Mouse (Mus musculus) kidney, adult 2 months (tissue): ENCODE measurements around the gene Zfp618.

Experiments used
- CTCF ChIP-seq: fragments of 200-500 bp; conservative IDR thresholded peaks from 2 replicates; pipeline ENCODE4 v1.5.1; 2011; ENCODE audit warnings: low read depth, mild to moderate bottlenecking, control low read depth, low read length, moderate library complexity, mixed read lengths; ENCODE audit not compliant: insufficient read depth, insufficient read length
- POLR2A ChIP-seq: fragments of 200-500 bp; IDR thresholded peaks from one replicate; pipeline ENCODE4 v1.6.1; 2011; ENCODE audit warnings: low read depth, low read length, control low read depth

GRCm38 (mm10) chr4:63061411-63061810 lies 96.0 kb downstream of the Zfp618 start:
- TF ChIP-seq CTCF (no peak), POLR2A (no peak)
